Mouse (Mus musculus) forebrain, embryonic 14.5 days (tissue): ENCODE results near the gene Gadd45gip1. TPM values are rescaled to one million over a fixed set of nuclear protein-coding genes. Genes with fewer than 3 reads are reported as not detected.

Experiments used
- ATAC-seq: fragments of 200-750 bp; cut with Nextera tagmentation; 2 replicates; pipeline ENCODE4 v1.8.0; 2017; ENCODE audit warnings: mild to moderate bottlenecking, moderate library complexity
- DNase-seq: peaks from one replicate; pipeline ENCODE4 v3.0.0-alpha.2; 2015; ENCODE audit warnings: low spot score
- H3K27ac ChIP-seq: fragments of 300-500 bp; sonication (generic); 2 replicates; pipeline ENCODE4 v1.5.1; 2014; ENCODE audit warnings: low read depth, mild to moderate bottlenecking, control low read depth, low read length, moderate library complexity
- H3K27me3 ChIP-seq: fragments of 300-500 bp; sonication (generic); replicated peaks from 2 replicates; pipeline ENCODE4 v1.6.1; 2014; ENCODE audit warnings: low read length, control low read depth, mixed read lengths; ENCODE audit not compliant: control insufficient read depth, insufficient read depth
- H3K36me3 ChIP-seq: fragments of 300-500 bp; sonication (generic); 2 replicates; pipeline ENCODE4 v1.6.1; 2014; ENCODE audit warnings: low read length, control low read depth; ENCODE audit not compliant: control insufficient read depth, insufficient read depth
- H3K4me1 ChIP-seq: fragments of 300-500 bp; sonication (generic); 2 replicates; pipeline ENCODE4 v1.6.1; 2014; ENCODE audit warnings: antibody characterized with exemption, low read length, control low read depth; ENCODE audit not compliant: control insufficient read depth, insufficient read depth
- H3K4me2 ChIP-seq: fragments of 300-500 bp; sonication (generic); 2 replicates; pipeline ENCODE4 v1.6.1; 2014; ENCODE audit warnings: mild to moderate bottlenecking, control low read depth, low read length
- H3K4me3 ChIP-seq: fragments of 300-500 bp; sonication (generic); 2 replicates; pipeline ENCODE4 v1.5.1; 2014; ENCODE audit warnings: low read depth, low read length, control low read depth
- H3K9ac ChIP-seq: fragments of 300-500 bp; sonication (generic); 2 replicates; pipeline ENCODE4 v1.6.1; 2014; ENCODE audit warnings: mild to moderate bottlenecking, low read length, control low read depth, moderate library complexity
- H3K9me3 ChIP-seq: fragments of 300-500 bp; sonication (generic); replicated peaks from 2 replicates; pipeline ENCODE4 v1.6.1; 2016; ENCODE audit warnings: low read length, control low read depth, mixed read lengths; ENCODE audit not compliant: control insufficient read depth
- WGBS: fragments of 180-500 bp; shearing (Covaris S2); extraction: QIAGEN DNeasy Blood & Tissue Kit; methylation state at CpG from one replicate; pipeline ENCODE4 v1.1.7; 2014; 5-methylcytosine and 5-hydroxymethylcytosine counted together
- polyA plus RNA-seq: library from polyadenylated mRNA; unstranded; fragments of >200 nt; fragmentation: Nextera tagmentation; extraction: Ambion mirVana; gene quantifications from 2 replicates; pipeline ENCODE4 v1.2.1, GENCODE M21; 2014

Gadd45gip1 gene
- polyA plus RNA-seq, 1 experiment from 2014 or later = 41.3 TPM

DNA sequence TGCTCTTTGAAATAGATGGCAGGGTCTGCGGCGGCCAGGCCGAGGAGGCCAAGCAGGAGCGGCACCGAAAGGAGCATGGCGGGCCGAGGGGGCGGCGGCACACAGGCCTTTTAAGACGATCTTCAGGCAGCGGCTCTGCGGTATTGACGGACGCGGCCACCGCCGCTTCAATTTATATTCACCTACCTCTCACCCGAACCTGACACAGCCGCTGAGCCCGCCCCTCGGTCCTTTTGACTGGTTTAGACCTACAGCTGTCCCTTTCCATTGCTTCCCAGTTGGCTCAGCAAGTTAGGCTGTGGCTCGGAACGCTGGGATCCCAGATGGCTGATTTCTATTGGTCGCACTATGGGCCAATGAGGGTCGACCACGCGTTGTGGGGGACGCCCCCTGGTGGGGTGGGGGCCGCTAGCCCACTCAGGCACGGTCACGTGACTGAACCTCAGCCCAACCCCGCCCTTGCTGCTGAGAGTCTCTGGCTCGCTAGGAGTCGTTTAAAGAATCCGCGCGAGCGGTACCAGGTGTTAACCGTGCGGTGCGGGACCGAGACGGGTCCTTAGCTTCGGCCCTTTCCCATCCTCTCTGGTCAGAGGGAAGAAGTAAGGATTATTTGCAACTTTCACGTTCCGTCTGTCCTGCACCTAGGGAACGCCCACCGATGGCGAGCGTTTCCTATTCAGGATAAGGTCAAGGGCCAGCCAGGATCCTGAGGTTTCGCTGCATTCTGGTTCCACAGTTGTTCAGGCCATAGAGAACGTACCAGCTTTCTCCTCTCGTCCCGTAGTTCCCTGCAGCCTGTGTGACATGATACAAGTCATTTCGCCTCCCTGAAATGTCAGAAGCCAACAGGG, 15.6 kb downstream of the Gadd45gip1 start, which contains the start of gene Calr:
Gene Calr, minus strand, starts transcription at position 213 of the 851 bp plus-strand sequence.
- H3K4me3 ChIP-seq = peak within 1 kb of the TSS; percentile 96
- H3K27ac ChIP-seq = peak within 1 kb of the TSS; percentile 80
- peak within 1 kb of the TSS; percentile 98 for H3K9ac ChIP-seq
- peak within 1 kb of the TSS; percentile 86 for H3K4me2 ChIP-seq
- peaks cover 40% of the 10 kb centered on the region for H3K36me3 ChIP-seq
- DNase-seq (peak; percentile 100), ATAC-seq (peak; percentile 99)
- no peaks in the 10 kb centered on the region for H3K27me3 ChIP-seq
- H3K9me3 ChIP-seq = no peaks in the 10 kb centered on the region
- WGBS = under 1% methylated on average over 55 of the region's 55 CpGs
- H3K4me1 ChIP-seq = peaks cover 17% of the 10 kb centered on the region

- peak overlapping the region; percentile 76 for H3K9ac ChIP-seq
- H3K27ac ChIP-seq = 0 out of 2 replicates have a peak overlapping the region, but pooled peaks have one; percentile 69
- ATAC-seq = no peak
These were observed 16.5 kb downstream of the Gadd45gip1 start for GRCm38 (mm10) chr8:84847684-84848435.

GRCm38 (mm10) chr8:84856434-84856833, 25.1 kb downstream of the Gadd45gip1 start:
- peaks cover 9% of the 10 kb centered on the region for H3K4me1 ChIP-seq
- H3K27me3 ChIP-seq = no peaks in the 10 kb centered on the region
- H3K4me3 ChIP-seq = peak overlapping the region; percentile 69; the same call in 1 of the 2 replicates
- DNase-seq (no peak), ATAC-seq (peak; percentile 2; the same call in 1 of the 2 replicates)
- H3K36me3 ChIP-seq = peaks cover 13% of the 10 kb centered on the region
- WGBS = 95% methylated on average over 3 of the region's 3 CpGs
- H3K9ac ChIP-seq = no peak overlapping the region
- peak overlapping the region; percentile 65; the same call in 1 of the 2 replicates for H3K4me2 ChIP-seq
- no peak overlapping the region for H3K27ac ChIP-seq
- H3K9me3 ChIP-seq = no peaks in the 10 kb centered on the region

More at GRCm38 (mm10) chr8:84847684-84848435, 16.5 kb downstream of the Gadd45gip1 start:
- Histone ChIP-seq H3K36me3 (peaks cover 31% of the 10 kb centered on the region), H3K27me3 (no peaks in the 10 kb centered on the region), H3K4me2 (peak overlapping the region; percentile 86), H3K4me3 (peak overlapping the region; percentile 45), H3K4me1 (peaks cover 17% of the 10 kb centered on the region), H3K9me3 (no peaks in the 10 kb centered on the region)
- 53% methylated on average over 6 of the region's 6 CpGs for WGBS
- DNase-seq = no peak

DNA sequence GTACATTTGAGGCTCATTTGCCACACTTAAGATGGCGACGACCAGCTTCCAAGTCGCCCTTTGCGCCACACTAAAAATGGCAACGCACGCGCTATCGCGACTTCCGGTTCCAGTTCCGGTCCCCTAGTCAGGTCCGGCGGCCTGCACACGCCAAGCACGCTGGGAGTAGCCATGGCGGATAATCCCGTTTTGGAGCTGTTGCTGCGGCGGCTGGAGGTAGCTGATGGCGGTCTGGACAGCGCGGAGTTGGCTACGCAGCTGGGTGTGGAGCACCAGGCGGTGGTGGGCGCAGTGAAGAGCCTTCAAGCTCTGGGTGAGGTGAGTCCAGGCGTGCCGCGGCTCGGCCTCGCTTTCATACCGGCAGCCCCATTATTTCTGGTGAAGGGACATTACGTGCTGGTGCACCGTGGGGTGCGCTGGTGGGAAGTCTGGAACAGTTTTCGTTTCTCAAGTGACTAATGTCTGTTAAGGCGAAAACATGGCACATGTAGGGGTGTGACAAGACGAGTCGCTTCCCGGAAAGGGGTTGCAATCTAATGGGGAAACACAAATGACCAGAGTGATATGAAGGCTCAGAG, 25.6 kb downstream of the Gadd45gip1 start, which contains the start of gene Farsa:
Gene Farsa, plus strand, starts transcription at position 126 of the 578 bp plus-strand sequence.
- peak within 1 kb of the TSS; percentile 22; the same call in 1 of the 2 replicates for H3K27ac ChIP-seq
- peaks cover 19% of the 10 kb centered on the region for H3K36me3 ChIP-seq
- peak within 1 kb of the TSS; percentile 65 for H3K4me2 ChIP-seq
- H3K4me1 ChIP-seq = peaks cover 9% of the 10 kb centered on the region
- under 1% methylated on average over 39 of the region's 39 CpGs for WGBS
- DNase-seq (peak; percentile 96), ATAC-seq (peak; percentile 96)
- H3K9ac ChIP-seq = peak within 1 kb of the TSS; percentile 79
- no peaks in the 10 kb centered on the region for H3K27me3 ChIP-seq
- H3K4me3 ChIP-seq = peak within 1 kb of the TSS; percentile 69
- no peaks in the 10 kb centered on the region for H3K9me3 ChIP-seq

- ATAC-seq (peak; percentile 80), DNase-seq (peak; percentile 66)
- H3K27ac ChIP-seq = no peak within 1 kb of the TSS
- H3K4me2 ChIP-seq = peak within 1 kb of the TSS; percentile 90
- H3K9ac ChIP-seq = peak within 1 kb of the TSS; percentile 59
- H3K4me1 ChIP-seq = peaks cover 11% of the 10 kb centered on the region
- H3K27me3 ChIP-seq = no peaks in the 10 kb centered on the region
- WGBS = 16% methylated on average over 44 of the region's 46 CpGs
- peaks cover 38% of the 10 kb centered on the region for H3K36me3 ChIP-seq
- no peaks in the 10 kb centered on the region for H3K9me3 ChIP-seq
- peak within 1 kb of the TSS; percentile 38 for H3K4me3 ChIP-seq
These were observed 40.3 kb downstream of the Gadd45gip1 start, which contains the start of gene Syce2 for GRCm38 (mm10) chr8:84871376-84872308. Syce2 (plus strand) TSS chr8:84872111.

GRCm38 (mm10) chr8:84872309-84872965, 41.1 kb downstream of the Gadd45gip1 start:
- 4% methylated on average over 49 of the region's 54 CpGs for WGBS
- no peaks in the 10 kb centered on the region for H3K27me3 ChIP-seq
- H3K36me3 ChIP-seq = peaks cover 30% of the 10 kb centered on the region

DNA sequence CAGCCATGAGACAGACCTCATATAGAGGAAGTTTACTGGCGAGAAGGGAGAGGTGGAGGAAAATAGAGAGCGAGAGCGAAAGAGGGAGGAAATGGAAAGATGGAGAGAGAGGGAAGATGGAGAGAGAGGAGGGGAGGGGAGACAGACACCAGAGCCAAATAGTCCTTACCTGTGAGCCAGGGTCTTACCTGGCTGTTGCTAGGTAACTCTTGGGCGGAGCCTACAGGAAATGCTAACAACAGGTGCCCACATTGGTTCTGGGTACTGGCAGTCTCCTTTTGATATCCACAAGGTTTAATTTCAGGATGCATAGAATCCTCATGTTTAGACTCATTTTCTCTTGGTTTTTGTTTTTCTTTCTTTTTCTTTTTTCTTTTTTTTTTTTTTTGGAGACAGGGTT, 41.7 kb downstream of the Gadd45gip1 start:
- H3K4me1 ChIP-seq = peaks cover 11% of the 10 kb centered on the region

More at GRCm38 (mm10) chr8:84872309-84872965, 41.1 kb downstream of the Gadd45gip1 start:
- DNase-seq (peak; percentile 28), ATAC-seq (peak; percentile 66)
- Histone ChIP-seq H3K4me1 (peaks cover 11% of the 10 kb centered on the region), H3K4me3 (peak overlapping the region; percentile 38), H3K27ac (no peak overlapping the region), H3K9ac (peak overlapping the region; percentile 59), H3K9me3 (no peaks in the 10 kb centered on the region), H3K4me2 (peak overlapping the region; percentile 90)

More for the DNA sequence above, 41.7 kb downstream of the Gadd45gip1 start:
- Histone ChIP-seq H3K27me3 (no peaks in the 10 kb centered on the region), H3K4me2 (peak overlapping the region; percentile 90), H3K9me3 (no peaks in the 10 kb centered on the region), H3K36me3 (peaks cover 24% of the 10 kb centered on the region), H3K4me3 (peak overlapping the region; percentile 38), H3K9ac (no peak overlapping the region), H3K27ac (no peak overlapping the region)
- DNase-seq = no peak
- WGBS = 86% methylated on average over 4 of the region's 4 CpGs
- no peak for ATAC-seq
